23 mouse cellular contexts compared by ENCODE assay signal in genomic region chr7:130716341-130716740, GRCm38 (mm10). TPM values are rescaled to one million over a fixed set of nuclear protein-coding genes. Genes with fewer than 3 reads are reported as not detected.
"Had no signal": no experiment of that assay in that cellular context is flagged by ENCODE, and none has a peak within 500 bp of the region (broad histone marks: within the 10 kb centered on the region; RNA-seq: fewer than 3 reads in every experiment).

No protein-coding gene starts in this region.

- ATAC-seq: midbrain, embryonic 13.5 days; midbrain, embryonic 16.5 days had no signal

- H3K4me2 ChIP-seq: limb, embryonic 12.5 days; limb, embryonic 15.5 days; lung, embryonic 15.5 days; midbrain, embryonic 13.5 days; neural tube, embryonic 13.5 days had no signal

- H3K27ac ChIP-seq: limb, embryonic 12.5 days; limb, embryonic 15.5 days; liver, embryonic 14.5 days; lung, embryonic 15.5 days; midbrain, embryonic 10.5 days; midbrain, embryonic 13.5 days; neural tube, embryonic 13.5 days had no signal

- H3K9me3 ChIP-seq: limb, embryonic 12.5 days; limb, embryonic 15.5 days; lung, embryonic 15.5 days; megakaryocyte, embryonic 14.5 days; midbrain, embryonic 10.5 days; midbrain, embryonic 13.5 days; neural tube, embryonic 13.5 days had no signal

- DNase-seq: kidney, adult 9 months; kidney, postnatal 14 days; kidney, postnatal 4 days; left cerebral cortex, postnatal 4 days; lung, adult 18-20 months; lung, postnatal 10 days; lung, postnatal 36 days; retina, postnatal 1 day; right cerebral cortex, postnatal 25 days; spleen, adult 18-20 months; thymus, adult 18-20 months; thymus, postnatal 36 days had no signal

- H3K4me1 ChIP-seq: megakaryocyte, embryonic 14.5 days had no signal

- H3K27me3 ChIP-seq: limb, embryonic 12.5 days; limb, embryonic 15.5 days; lung, embryonic 15.5 days; midbrain, embryonic 13.5 days; neural tube, embryonic 13.5 days had no signal

- H3K9ac ChIP-seq: limb, embryonic 12.5 days; limb, embryonic 15.5 days; liver, embryonic 14.5 days; lung, embryonic 15.5 days; midbrain, embryonic 13.5 days; neural tube, embryonic 13.5 days had no signal

- H3K4me3 ChIP-seq: limb, embryonic 12.5 days; limb, embryonic 15.5 days; lung, embryonic 15.5 days; megakaryocyte, embryonic 14.5 days; midbrain, embryonic 10.5 days; midbrain, embryonic 13.5 days; myocyte; neural tube, embryonic 13.5 days had no signal

RNA-seq across cellular contexts. Expression of gene Btbd16, which starts 57.5 kb away (rescaled TPM):
- polyA plus RNA-seq: kidney, embryonic 16.5 days; limb, embryonic 12.5 days; lung, embryonic 15.5 days; midbrain, embryonic 10.5 days; midbrain, embryonic 13.5 days; midbrain, embryonic 16.5 days; myocyte had no signal
